Mouse (Mus musculus) heart, embryonic 15.5 days (tissue): ENCODE data around the gene Cmas. TPM values are rescaled to one million over a fixed set of nuclear protein-coding genes. Genes with fewer than 3 reads are reported as not detected.

Experiments
- ATAC-seq: fragments of 200-750 bp; cut with Nextera tagmentation; replicated peaks from 2 replicates; pipeline ENCODE4 v1.8.0; 2017; ENCODE audit warnings: low read depth, moderate TSS enrichment; ENCODE audit not compliant: insufficient number of reproducible peaks, insufficient read depth, low FRiP score
- H3K27ac ChIP-seq: fragments of 300-500 bp; sonication (generic); 2 replicates; pipeline ENCODE4 v1.5.1; 2015; ENCODE audit warnings: mild to moderate bottlenecking, inconsistent platforms
- H3K27me3 ChIP-seq: fragments of 300-500 bp; sonication (generic); 2 replicates; pipeline ENCODE4 v1.6.1; 2015; ENCODE audit warnings: inconsistent platforms
- H3K36me3 ChIP-seq: fragments of 300-500 bp; sonication (generic); 2 replicates; pipeline ENCODE4 v1.6.1; 2015; ENCODE audit warnings: mild to moderate bottlenecking, inconsistent platforms
- H3K4me1 ChIP-seq: fragments of 300-500 bp; sonication (generic); replicated peaks from 2 replicates; pipeline ENCODE4 v1.6.1; 2015; ENCODE audit warnings: inconsistent platforms
- H3K4me2 ChIP-seq: fragments of 300-500 bp; sonication (generic); 2 replicates; pipeline ENCODE4 v1.6.1; 2015; ENCODE audit warnings: inconsistent platforms, mild to moderate bottlenecking, moderate library complexity
- H3K4me3 ChIP-seq: fragments of 300-500 bp; sonication (generic); 2 replicates; pipeline ENCODE4 v1.5.1; 2015; ENCODE audit warnings: mild to moderate bottlenecking, inconsistent platforms
- H3K9ac ChIP-seq: fragments of 300-500 bp; sonication (generic); 2 replicates; pipeline ENCODE4 v1.6.1; 2015; ENCODE audit warnings: mild to moderate bottlenecking, inconsistent platforms
- H3K9me3 ChIP-seq: fragments of 300-500 bp; sonication (generic); replicated peaks from 2 replicates; pipeline ENCODE4 v1.6.1; 2016; ENCODE audit warnings: inconsistent platforms
- WGBS: fragments of 180-500 bp; shearing (Covaris S2); methylation state at CpG from one replicate; pipeline ENCODE4 v1.1.7; 2015; ENCODE audit warnings: mixed read lengths; 5-methylcytosine and 5-hydroxymethylcytosine counted together
- polyA plus RNA-seq: library from polyadenylated mRNA; unstranded; fragments of >200 nt; fragmentation: Nextera tagmentation; extraction: Ambion mirVana; gene quantifications from 2 replicates; pipeline ENCODE4 v1.2.1, GENCODE M21; 2015

Gene Cmas
- polyA plus RNA-seq, 1 experiment from 2014 or later, result 83.4 TPM

DNA sequence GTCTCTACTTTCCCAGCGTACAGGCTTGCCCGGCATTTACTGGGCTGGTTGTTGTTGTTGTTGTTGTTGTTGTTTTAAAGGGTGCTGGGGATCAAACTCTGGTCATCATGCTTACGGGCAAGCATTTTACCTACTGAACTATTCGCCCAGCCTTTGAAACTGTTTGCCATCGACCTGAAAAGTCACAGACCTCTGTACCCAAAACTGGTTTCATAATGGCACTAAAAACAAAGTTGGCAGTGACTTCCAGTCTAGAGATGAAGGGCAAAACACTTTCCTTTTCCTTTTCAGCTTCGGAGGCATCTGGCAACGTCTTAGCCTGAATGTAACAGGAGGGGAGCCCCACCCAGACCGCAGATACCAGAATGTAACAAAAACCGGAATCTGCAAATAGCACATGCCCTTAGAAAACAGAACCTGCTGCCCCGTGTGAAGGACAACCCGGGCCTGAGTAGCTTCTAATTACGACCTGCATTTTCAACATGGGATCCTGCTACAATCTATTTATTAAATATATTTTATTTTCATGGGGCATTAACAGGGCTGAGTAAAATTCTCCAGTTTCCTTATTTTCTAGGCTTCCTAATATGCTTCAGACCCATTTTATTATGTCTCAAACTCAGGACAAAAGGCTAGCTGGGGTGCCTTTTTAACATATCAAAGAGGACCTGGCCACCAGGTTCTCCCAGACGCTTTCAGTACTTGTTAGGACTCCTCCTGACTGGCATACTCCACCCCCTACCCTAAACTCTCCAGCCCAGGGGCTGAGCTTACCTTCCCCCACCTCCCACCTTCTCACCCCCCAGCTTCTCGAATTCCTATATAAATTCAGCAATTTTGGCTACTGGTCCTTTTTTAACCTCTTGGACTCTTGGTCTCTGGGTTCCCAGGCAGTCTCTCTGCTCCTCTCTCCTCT, 3.9 kb upstream of the Cmas start:
- ATAC-seq, result no peak
- Histone ChIP-seq H3K9ac (no peak overlapping the region), H3K4me2 (no peak overlapping the region), H3K36me3 (no peaks in the 10 kb centered on the region), H3K27me3 (no peaks in the 10 kb centered on the region), H3K27ac (no peak overlapping the region), H3K4me3 (no peak overlapping the region), H3K4me1 (peaks cover 16% of the 10 kb centered on the region), H3K9me3 (no peaks in the 10 kb centered on the region)
- WGBS, result 45% methylated on average over 14 of the region's 14 CpGs

DNA sequence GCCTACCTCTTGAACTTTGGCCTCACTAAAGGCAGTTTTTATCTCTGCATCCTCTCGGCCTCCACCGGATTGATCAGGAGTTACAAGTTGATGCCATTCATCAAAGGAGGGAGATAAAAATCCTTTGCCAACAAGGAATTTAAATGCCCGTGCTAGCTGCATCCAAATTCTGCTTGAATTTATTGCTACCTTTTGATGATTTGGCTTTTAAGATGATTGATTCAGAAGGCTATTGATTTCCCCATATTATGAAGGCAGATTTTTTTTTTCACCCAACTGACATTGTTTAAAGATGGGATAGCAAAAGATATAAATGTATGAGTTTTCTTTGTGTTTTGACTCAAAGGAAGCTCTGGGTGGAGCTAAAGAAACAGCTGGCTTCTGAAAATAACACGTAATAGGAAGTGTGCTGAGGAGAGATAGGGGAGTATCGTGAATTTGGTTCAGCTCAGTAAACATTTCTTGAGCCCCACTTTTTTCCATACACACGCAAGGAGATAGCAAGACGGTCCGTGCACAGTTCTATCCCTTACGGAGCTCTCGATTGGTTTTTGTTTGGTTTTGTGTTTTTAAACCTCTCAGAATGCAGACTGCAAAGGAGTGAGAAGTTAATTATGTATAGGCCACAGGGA, 964 bp downstream of the Cmas start:
- Histone ChIP-seq H3K4me3 (peak overlapping the region; percentile 84), H3K36me3 (peaks cover 4% of the 10 kb centered on the region; the same call in 1 of the 2 replicates), H3K27ac (peak overlapping the region; percentile 87), H3K9ac (peak overlapping the region; percentile 84), H3K4me1 (peaks cover 20% of the 10 kb centered on the region), H3K4me2 (peak overlapping the region; percentile 88), H3K27me3 (no peaks in the 10 kb centered on the region), H3K9me3 (no peaks in the 10 kb centered on the region)
- no peak for ATAC-seq
- WGBS, result 34% methylated on average over 10 of the region's 10 CpGs

DNA sequence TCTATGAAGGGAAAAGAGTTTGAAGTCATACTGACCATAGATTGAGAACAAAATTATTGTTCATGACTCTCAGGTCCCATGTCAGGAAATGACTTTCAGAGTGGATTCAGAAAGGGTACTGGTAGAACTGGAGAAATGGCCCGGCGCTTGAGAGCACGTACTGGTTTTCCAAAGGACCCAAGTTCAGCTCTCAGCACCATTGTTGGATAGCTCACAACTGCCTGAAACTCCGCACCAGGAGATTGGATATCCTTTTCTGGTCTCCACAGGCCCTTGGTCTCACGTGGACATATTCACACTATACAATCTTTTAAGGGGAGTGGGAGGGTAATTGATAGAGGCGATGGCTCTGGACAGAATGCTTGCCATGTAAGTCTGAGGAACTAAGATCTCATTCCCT, 1.5 kb downstream of the Cmas start:
- Histone ChIP-seq H3K36me3 (peaks cover 4% of the 10 kb centered on the region; the same call in 1 of the 2 replicates), H3K9me3 (no peaks in the 10 kb centered on the region), H3K27me3 (no peaks in the 10 kb centered on the region), H3K9ac (no peak overlapping the region), H3K27ac (peak overlapping the region; percentile 48), H3K4me2 (peak overlapping the region; percentile 88), H3K4me1 (peaks cover 20% of the 10 kb centered on the region), H3K4me3 (peak overlapping the region; percentile 84)
- no peak for ATAC-seq
- 71% methylated on average over 6 of the region's 6 CpGs for WGBS

DNA sequence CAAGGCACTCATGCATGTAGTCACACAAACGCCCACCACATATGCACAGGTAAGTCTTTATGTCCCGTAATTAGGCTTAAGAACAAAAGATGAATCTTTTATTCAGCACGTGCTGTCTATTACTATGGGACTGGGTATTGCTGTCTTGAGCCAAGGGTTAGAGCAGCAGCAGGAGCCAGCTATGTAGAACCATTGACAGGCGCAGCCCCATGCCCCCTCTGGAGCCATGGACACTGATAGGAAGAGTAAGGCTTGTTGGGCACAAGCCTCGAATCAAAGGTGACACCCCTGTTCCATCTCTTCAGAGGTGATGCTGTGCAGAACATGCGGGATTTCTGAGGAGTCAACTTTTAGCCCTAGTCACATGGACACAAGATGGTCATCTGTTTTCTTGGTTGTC, 2.1 kb downstream of the Cmas start:
- peak overlapping the region; percentile 88 for H3K4me2 ChIP-seq
- no peaks in the 10 kb centered on the region for H3K27me3 ChIP-seq
- WGBS, result 85% methylated on average over 6 of the region's 6 CpGs
- H3K9ac ChIP-seq, result no peak overlapping the region
- peak overlapping the region; percentile 84; the same call in 1 of the 2 replicates for H3K4me3 ChIP-seq
- no peak overlapping the region for H3K27ac ChIP-seq
- ATAC-seq, result no peak
- H3K4me1 ChIP-seq, result peaks cover 20% of the 10 kb centered on the region
- H3K9me3 ChIP-seq, result no peaks in the 10 kb centered on the region
- H3K36me3 ChIP-seq, result peaks cover 4% of the 10 kb centered on the region; the same call in 1 of the 2 replicates

DNA sequence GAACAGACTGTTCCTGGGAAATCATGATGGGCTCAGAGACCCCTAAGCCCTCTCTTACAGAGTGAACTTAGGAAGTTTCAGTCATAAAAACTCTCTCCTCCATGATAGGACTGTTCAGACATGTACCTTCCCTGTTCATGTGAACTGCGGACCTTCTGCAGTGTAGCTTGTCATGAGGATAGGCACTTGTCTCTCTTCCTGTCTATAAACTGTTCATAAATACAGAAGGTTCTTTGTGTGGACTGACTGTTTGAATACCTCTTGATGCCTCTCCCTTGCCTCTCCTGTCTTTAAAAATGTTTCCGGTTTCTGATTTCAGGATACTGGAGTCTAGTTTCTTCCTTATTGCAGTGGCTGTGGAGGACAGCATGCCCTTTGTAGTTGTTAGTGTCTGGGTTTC, 3.1 kb downstream of the Cmas start:
- no peak overlapping the region for H3K4me2 ChIP-seq
- H3K9ac ChIP-seq, result no peak overlapping the region
- no peaks in the 10 kb centered on the region for H3K27me3 ChIP-seq
- no peak overlapping the region for H3K27ac ChIP-seq
- no peak for ATAC-seq
- H3K36me3 ChIP-seq, result peaks cover 11% of the 10 kb centered on the region
- no peak overlapping the region for H3K4me3 ChIP-seq
- H3K9me3 ChIP-seq, result no peaks in the 10 kb centered on the region
- peaks cover 20% of the 10 kb centered on the region for H3K4me1 ChIP-seq
- 81% methylated on average over 2 of the region's 2 CpGs for WGBS

DNA sequence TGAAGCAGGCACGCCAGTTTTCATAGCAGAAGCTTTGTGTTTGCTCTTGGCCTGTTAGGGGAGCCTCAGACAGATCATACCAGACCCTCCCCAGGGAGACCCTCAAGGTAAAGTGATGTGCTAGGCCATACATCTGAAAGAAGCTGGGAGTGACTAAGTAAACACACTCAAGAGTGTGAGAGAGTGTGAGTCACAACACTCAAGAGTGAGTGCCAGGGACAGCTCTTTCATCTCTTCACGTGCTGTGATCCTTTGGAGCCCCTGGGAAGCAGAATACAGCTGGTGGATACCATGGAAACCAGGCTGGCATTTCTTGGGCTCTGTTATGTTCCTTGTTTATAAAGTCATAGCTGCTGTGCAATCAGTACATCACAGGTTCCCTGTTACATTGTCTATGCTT, 8.4 kb downstream of the Cmas start:
- Histone ChIP-seq H3K4me3 (no peak overlapping the region), H3K27me3 (no peaks in the 10 kb centered on the region), H3K9me3 (no peaks in the 10 kb centered on the region), H3K9ac (no peak overlapping the region), H3K27ac (no peak overlapping the region), H3K4me1 (0 out of 2 replicates have a peak, but pooled peaks cover 3% of the 10 kb centered on the region), H3K4me2 (no peak overlapping the region), H3K36me3 (peaks cover 46% of the 10 kb centered on the region)
- no peak for ATAC-seq
- WGBS, result 78% methylated on average over 2 of the region's 2 CpGs

DNA sequence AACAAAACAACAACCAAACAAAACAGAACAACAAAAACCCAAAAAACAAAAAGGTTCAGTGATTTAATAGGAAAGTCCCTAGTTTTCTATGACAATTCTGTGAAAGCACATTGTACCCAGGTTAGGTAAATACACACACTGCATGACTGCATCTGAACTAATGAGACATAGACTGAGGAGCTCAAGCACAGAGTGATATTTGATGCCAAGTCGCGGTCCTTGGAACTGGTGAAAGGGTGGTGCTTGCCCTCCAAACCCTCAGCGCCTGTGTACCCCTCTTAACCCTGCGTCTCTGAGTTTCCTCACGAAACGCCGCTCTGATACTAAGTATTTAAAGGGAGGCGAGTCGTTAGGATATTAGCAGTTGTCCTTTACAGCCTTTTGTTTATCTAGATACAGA, 10.8 kb downstream of the Cmas start:
- Histone ChIP-seq H3K4me3 (no peak overlapping the region), H3K27me3 (no peaks in the 10 kb centered on the region), H3K4me1 (no peaks in the 10 kb centered on the region), H3K9ac (no peak overlapping the region), H3K4me2 (no peak overlapping the region), H3K27ac (no peak overlapping the region), H3K9me3 (no peaks in the 10 kb centered on the region), H3K36me3 (peaks cover 59% of the 10 kb centered on the region)
- WGBS, result 88% methylated on average over 9 of the region's 9 CpGs
- ATAC-seq, result no peak

DNA sequence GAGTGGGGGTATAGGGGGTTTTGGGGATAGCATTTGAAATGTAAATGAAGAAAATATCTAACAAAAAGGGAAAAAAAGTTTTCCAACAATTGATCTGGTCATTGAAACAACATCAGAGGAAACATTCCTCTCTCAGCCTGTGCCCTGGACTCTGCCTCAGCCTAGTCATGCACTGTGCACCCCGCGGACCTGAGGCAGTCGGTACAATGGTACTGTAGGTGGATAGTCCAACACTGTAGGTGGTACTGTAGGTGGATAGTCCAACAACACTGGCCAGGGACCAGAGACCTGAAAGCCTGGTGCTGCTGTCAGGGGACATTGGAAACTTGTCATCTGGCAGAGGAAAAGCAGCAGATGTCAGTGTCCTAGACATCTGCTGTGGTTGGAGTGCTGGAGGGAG, 13.4 kb downstream of the Cmas start:
- ATAC-seq, result no peak; the same call in 1 of the 2 replicates
- 79% methylated on average over 3 of the region's 3 CpGs for WGBS
- H3K9me3 ChIP-seq, result no peaks in the 10 kb centered on the region
- no peak overlapping the region for H3K4me3 ChIP-seq
- H3K4me2 ChIP-seq, result no peak overlapping the region
- no peak overlapping the region for H3K9ac ChIP-seq
- H3K36me3 ChIP-seq, result peaks cover 73% of the 10 kb centered on the region
- H3K4me1 ChIP-seq, result no peaks in the 10 kb centered on the region
- H3K27ac ChIP-seq, result no peak overlapping the region
- no peaks in the 10 kb centered on the region for H3K27me3 ChIP-seq

DNA sequence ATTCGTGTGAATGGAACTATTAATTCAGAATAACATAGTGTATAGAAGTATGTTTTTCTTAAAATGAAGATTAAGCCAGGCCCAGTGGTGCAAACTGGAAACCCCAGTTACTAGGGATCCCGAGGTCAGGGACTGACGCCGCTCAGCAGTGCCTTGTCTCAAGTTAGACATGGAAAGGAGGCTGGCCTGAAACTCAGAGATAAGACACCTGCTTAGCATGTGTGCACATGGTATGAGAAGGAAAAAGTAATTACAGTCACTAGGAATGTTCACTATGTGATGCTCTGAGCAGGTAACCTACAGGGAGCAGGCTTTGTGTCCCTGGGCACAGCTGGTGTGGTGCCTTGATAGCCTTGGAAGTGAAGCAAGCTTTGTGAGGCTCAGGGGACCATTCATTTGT, 15.2 kb downstream of the Cmas start:
- Histone ChIP-seq H3K4me2 (no peak overlapping the region), H3K27ac (no peak overlapping the region), H3K9ac (no peak overlapping the region), H3K4me3 (no peak overlapping the region), H3K36me3 (peaks cover 59% of the 10 kb centered on the region), H3K27me3 (no peaks in the 10 kb centered on the region), H3K4me1 (0 out of 2 replicates have a peak, but pooled peaks cover 1% of the 10 kb centered on the region), H3K9me3 (no peaks in the 10 kb centered on the region)
- 87% methylated on average over 4 of the region's 4 CpGs for WGBS
- no peak for ATAC-seq

DNA sequence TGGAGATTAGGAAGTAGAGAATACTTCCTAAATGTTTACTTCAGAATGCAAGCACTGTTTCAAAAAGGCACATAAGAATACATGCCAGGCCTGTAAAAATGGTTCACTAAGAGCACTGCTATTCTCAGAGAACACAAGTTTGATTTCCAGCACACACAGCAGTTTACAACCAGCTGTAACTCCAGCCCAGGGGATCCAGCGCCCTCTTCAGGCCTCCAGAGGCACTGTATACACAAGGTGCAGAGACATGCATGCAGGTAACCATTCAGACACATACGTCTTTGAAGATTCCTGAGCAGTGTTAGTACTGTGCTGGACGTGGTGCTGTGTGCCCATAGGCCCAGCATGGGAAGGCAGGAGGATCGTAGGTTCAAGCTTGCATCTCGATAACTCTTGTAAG, 17.1 kb downstream of the Cmas start:
- Histone ChIP-seq H3K4me3 (no peak overlapping the region), H3K9me3 (no peaks in the 10 kb centered on the region), H3K4me1 (0 out of 2 replicates have a peak, but pooled peaks cover 5% of the 10 kb centered on the region), H3K27ac (no peak overlapping the region), H3K4me2 (no peak overlapping the region), H3K36me3 (peaks cover 43% of the 10 kb centered on the region), H3K9ac (no peak overlapping the region), H3K27me3 (no peaks in the 10 kb centered on the region)
- no peak for ATAC-seq
- WGBS, result 94% methylated on average over 5 of the region's 5 CpGs

DNA sequence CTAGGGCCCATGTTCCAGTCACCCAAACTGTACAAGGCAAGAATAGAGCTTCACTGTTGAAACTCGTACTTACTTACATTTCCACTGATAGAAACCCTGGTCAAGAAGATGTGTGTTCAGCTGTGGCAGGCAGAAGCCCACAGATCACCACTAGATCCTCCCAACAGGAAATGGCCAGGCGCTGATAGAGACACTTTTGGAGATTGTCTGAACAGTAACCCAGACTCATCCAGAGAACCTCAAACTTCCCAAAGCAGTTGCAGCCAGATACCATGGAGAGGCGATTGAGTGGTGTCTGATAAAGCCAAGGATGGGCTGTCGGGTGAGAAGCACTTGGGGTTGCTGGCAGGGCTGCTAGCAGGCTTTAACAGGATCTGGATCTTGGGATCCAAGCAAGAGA, 20.4 kb downstream of the Cmas start:
- no peak overlapping the region for H3K27ac ChIP-seq
- H3K9me3 ChIP-seq, result no peaks in the 10 kb centered on the region
- no peak overlapping the region for H3K4me2 ChIP-seq
- peaks cover 5% of the 10 kb centered on the region; the same call in 1 of the 2 replicates for H3K4me1 ChIP-seq
- peaks cover 31% of the 10 kb centered on the region for H3K36me3 ChIP-seq
- no peak overlapping the region for H3K9ac ChIP-seq
- H3K27me3 ChIP-seq, result no peaks in the 10 kb centered on the region
- no peak overlapping the region for H3K4me3 ChIP-seq
- 26% methylated on average over 4 of the region's 4 CpGs for WGBS
- ATAC-seq, result no peak
